Mouse (Mus musculus) heart, embryonic 10.5 days (tissue): Measurements from ENCODE around the gene Atp6v0a1. TPM values are rescaled to one million over a fixed set of nuclear protein-coding genes. Genes with fewer than 3 reads are reported as not detected.

ENCODE experiments used
- microRNA-seq: library from miRNA; unstranded; fragments of <30 nt; microRNA quantifications from one replicate; pipeline ENCODE4, GENCODE M21; 2017
- polyA plus RNA-seq: library from polyadenylated mRNA; unstranded; fragments of >200 nt; fragmentation: Nextera tagmentation; extraction: Ambion mirVana; gene quantifications from 2 replicates; pipeline ENCODE4 v1.2.1, GENCODE M21; 2016

Atp6v0a1 gene
- polyA plus RNA-seq, 1 experiment from 2014 or later = 54.4 TPM

Small RNAs within 50 kb of the gene (microRNA-seq; reads per million reads assigned to microRNA genes)
- gene Mir6928 = 1.0 reads per million

Other genes with a start within 250 kb of the Atp6v0a1 start
- gene Kcnh4, start 249.5 kb upstream of the Atp6v0a1 start, polyA plus RNA-seq = not detected in 2 replicates
- gene Hcrt, start 246.5 kb upstream of the Atp6v0a1 start, polyA plus RNA-seq = not detected in 2 replicates
- gene Ghdc, start 238.5 kb upstream of the Atp6v0a1 start, polyA plus RNA-seq = 4.8 and 6.3 TPM in 2 replicates
- gene Stat5b, start 158.7 kb upstream of the Atp6v0a1 start, polyA plus RNA-seq = 25.7 and 30.1 TPM in 2 replicates
- gene Stat5a, start 150.1 kb upstream of the Atp6v0a1 start, polyA plus RNA-seq = 6.2 and 6.6 TPM in 2 replicates
- gene Stat3, start 69.9 kb upstream of the Atp6v0a1 start, polyA plus RNA-seq = 33.7 and 41.5 TPM in 2 replicates
- gene Cavin1, start 38.6 kb upstream of the Atp6v0a1 start, polyA plus RNA-seq = 139 and 252 TPM in 2 replicates
- gene Naglu, start 60.6 kb downstream of the Atp6v0a1 start, polyA plus RNA-seq = 13.9 and 15.8 TPM in 2 replicates
- 0.21 TPM in 1 of 2 replicates, not detected in the other for gene Hsd17b1, start 69.0 kb downstream of the Atp6v0a1 start, polyA plus RNA-seq
- 36.5 and 37.0 TPM in 2 replicates for gene Coasy, start 73.1 kb downstream of the Atp6v0a1 start, polyA plus RNA-seq
- gene Mlx, start 77.8 kb downstream of the Atp6v0a1 start, polyA plus RNA-seq = 42.6 and 52.0 TPM in 2 replicates
- 29.6 and 40.8 TPM in 2 replicates for gene Psmc3ip, start 86.0 kb downstream of the Atp6v0a1 start, polyA plus RNA-seq
- 12.6 and 13.0 TPM in 2 replicates for gene Retreg3, start 110.4 kb downstream of the Atp6v0a1 start, polyA plus RNA-seq
- gene Tubg1, start 110.5 kb downstream of the Atp6v0a1 start, polyA plus RNA-seq = 103 and 110 TPM in 2 replicates
- 3.0 and 4.2 TPM in 2 replicates for gene Tubg2, start 146.5 kb downstream of the Atp6v0a1 start, polyA plus RNA-seq
- 0.39 and 0.44 TPM in 2 replicates for gene Cntnap1, start 161.1 kb downstream of the Atp6v0a1 start, polyA plus RNA-seq
- gene Plekhh3, start 161.9 kb downstream of the Atp6v0a1 start, polyA plus RNA-seq = 5.6 and 6.4 TPM in 2 replicates
- 0.16 and 0.19 TPM in 2 replicates for gene Ccr10, start 166.0 kb downstream of the Atp6v0a1 start, polyA plus RNA-seq
- gene Ezh1, start 217.0 kb downstream of the Atp6v0a1 start, polyA plus RNA-seq = 12.9 and 13.3 TPM in 2 replicates
- gene Ramp2, start 236.6 kb downstream of the Atp6v0a1 start, polyA plus RNA-seq = 166 and 202 TPM in 2 replicates
- 130 and 137 TPM in 2 replicates for gene Vps25, start 244.3 kb downstream of the Atp6v0a1 start, polyA plus RNA-seq